Mouse (Mus musculus) right cerebral cortex, postnatal 14 days (tissue): ENCODE results near the gene Psg22.
"Not testable (repeated sequence)": the region's sequence is repeated elsewhere in the genome, so short reads cannot be mapped to it uniquely, and the experiment has no call there.

Experiments used
- DNase-seq: peaks from one replicate; pipeline ENCODE4 v3.0.0; 2022

Psg22 gene

DNA sequence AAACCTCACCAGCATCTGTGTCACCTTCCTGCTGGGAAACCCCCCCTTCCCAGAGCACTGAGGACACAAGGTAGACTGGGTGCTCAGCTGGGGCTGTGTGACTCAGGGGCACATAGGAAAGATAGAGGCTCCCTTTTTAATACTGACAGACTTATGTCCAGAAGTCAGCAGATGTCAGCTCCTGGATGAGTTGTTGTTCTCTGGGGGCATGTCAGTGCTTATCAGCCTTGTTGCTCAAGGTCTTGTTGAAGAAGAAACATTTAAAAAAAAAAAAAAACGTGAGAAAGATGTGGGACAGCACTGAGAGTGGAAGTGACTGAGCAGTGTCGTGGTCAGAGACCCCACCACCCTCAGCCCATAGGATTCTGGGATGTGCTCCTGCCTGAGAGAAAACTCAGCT lies at the start of gene Psg22:
Gene Psg22, plus strand, starts transcription at position 301 of the 400 bp plus-strand sequence.
- DNase-seq: no peak

DNA sequence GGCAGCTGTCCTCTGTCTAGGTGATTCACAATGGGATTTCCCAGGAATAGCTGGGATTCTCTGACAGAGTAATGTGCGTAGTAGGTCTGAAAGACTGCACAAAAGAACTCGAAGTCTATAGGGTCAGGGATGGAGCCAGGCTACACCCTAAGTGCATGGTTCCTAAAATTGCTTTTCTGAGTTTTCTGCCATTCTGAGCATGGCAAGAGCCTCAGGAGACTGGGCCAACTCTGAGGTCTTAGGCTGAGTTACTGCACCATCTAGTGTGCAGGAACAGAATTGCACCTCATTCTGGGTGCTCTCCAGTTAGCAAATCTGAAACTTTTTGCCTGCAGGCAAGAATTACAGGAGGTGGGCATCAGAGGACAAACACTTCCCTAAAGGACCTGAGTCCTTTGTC lies 38.1 kb upstream of the Psg22 start:
- DNase-seq: peak; percentile 27

DNA sequence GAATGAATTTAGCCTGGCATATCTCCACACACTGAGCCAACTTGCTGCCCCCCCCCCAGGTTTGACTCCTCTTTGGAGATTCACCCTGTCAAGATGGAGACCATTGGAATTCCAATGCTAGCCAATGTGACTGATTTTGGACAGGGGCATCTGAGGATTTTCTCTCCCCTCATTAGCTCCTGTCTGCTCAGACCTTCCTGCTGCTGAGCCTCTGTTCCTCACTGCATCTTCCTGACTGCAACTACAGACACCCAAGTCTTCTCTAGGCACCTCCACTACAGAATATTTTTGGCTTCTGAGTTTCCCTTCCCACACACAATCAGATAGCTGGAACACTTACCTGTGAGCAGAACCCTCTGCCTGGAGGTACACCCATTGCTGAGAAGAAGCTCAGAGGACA lies 32.3 kb upstream of the Psg22 start:
- no peak for DNase-seq

DNA sequence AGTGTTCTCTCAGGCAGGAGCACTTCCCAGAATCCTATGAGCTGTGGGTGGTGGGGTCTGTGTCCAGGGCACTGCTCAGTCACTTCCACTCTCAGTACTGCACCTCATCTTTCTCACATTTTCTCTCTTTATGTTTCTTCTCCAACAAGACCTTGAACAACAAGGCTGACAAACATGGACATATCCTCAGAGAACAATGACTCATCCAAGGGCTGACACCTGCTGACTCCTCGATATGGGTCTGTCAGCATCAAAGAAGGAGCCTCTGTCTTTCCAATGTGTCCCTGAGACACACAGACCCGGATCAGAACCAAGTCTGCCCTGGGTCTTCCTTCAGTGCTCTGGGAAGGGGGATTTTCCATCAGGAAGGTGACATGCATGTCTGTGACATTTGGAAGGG lies 31.8 kb upstream of the Psg22 start, which contains the start of gene Psg20:
Gene Psg20, minus strand, starts transcription at position 101 of the 400 bp plus-strand sequence.
- DNase-seq: no peak

DNA sequence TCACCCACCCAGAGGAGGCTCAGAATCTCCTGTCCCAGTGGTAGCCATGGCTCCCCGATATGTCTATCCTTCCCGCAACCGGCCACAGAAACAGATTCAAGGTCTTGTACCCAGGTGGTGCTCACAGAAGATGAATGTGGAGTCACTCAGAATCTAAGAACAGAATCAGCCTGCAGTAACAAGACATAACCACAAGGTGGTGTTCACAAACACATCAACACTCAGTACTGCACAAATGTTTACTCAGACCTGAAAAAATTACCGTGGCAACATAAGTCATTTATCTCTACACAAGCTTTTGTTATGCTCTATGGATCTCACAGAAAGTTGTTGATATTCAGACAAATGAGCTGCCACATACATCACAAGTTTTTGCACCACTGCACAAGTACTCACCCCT lies 7.6 kb upstream of the Psg22 start:
- DNase-seq: not testable (repeated sequence)

DNA sequence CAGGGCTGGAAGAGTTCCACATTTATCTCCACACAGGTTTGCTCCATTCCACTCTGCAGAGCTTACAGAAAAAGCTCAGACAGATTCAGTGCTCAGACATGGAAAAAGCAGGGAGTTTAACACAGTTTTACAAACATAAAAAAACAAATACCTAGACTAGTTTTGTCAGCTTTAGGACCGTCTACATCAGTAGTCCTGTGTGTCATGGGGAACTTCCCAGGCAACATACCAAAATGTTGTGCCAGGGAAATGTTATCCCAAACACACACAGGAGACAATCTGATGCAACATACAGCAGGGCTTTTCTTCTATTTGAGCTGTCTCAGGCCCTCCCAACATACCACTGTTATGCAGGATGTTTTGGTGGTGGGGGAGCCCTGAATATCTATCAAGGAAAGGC lies 7.0 kb upstream of the Psg22 start:
- DNase-seq: no peak

DNA sequence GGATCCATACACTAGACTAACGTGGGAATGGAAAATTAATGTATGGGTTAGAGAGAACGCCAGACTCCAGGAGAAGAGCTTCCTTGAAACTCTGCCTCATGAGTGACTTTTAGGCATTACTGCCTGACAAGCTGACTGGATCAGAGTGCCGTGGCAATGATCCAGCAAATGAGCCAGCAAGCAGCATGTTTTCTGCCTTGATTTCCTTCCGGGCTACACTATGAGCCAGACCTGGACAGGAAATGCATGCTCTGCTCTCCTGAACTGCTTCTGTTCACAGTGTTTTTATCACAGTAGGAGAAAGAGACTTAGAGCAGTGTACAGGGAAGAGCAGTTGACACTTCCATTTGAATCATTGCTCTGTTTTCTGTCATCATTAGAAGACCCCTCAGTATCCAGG lies 2.3 kb upstream of the Psg22 start:
- DNase-seq: no peak

DNA sequence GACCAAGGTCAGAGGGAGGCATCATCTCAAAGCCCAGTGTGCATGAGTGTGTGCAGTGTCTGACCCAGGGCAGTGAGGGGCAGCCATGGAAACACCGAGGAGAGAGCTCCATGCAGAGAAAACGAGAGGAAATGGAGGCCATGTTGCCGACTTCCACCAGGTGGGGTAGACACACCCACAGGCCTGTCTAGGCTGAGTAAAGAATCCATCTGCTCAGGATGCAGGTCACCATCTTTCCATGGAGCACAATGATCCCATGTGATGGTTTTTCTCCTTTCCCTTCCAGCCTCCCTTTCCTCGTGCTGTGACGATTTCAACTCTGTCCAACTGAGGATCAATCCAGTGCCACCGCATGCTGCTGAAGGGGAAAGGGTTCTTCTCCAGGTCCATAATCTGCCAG lies 6.1 kb downstream of the Psg22 start:
- DNase-seq: no peak

DNA sequence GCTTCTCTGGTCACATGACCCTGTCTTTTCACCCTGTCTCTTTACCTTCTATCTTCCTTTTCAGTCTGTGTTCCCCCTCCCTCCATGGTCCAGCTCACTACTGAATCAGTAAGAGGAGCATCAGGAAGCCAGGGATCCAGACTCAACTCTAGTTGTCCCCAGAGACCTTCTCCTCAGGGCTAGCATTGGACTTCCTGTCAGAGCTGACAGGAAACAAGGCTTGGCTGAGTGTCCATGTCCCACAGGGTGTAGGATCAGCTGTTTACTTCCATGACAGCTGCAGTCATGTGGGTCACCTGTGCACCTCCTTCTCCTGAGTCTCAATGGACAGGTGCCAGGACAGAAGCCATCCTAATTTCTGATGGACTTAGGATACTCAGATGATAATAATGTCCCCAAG lies 8.0 kb downstream of the Psg22 start:
- DNase-seq: not testable (repeated sequence)

DNA sequence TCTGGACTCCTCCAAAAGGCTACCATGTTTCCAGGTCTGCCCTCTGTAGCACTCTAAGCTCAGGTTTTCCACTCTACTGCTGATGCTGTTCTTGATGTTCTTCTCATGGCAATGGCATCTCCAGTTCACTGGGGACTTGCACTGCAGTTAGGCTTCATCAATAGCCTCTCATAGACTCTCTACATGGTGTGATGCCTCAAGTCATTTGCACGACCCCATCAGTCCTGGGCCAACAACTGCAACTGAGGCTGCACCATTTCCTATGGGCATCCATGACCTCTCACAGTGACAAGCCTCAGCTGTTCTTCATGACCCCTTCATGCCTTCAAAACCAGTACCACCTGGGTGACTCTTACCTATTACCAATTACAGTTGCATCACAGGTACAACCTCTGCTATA lies 10.5 kb downstream of the Psg22 start:
- no peak for DNase-seq

DNA sequence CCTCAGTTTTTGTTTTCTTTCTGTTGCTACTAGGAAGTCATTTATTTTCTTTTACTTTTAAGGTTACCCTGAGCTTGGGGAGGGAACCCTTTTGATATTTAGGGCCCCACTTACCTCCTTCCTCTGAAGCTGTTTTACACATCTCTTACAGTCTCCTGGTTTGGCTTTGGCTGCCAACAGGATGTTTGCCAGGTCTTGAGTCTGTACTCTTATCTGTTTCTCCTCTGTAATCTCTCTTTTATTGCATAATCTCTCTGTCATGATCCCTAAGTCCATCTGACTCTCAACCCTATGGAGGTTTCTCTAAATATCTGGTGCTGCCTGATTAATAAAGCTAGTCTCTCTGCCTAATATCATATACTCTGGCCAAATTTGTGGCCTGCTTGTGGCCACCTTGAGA lies 15.2 kb downstream of the Psg22 start:
- no peak for DNase-seq

DNA sequence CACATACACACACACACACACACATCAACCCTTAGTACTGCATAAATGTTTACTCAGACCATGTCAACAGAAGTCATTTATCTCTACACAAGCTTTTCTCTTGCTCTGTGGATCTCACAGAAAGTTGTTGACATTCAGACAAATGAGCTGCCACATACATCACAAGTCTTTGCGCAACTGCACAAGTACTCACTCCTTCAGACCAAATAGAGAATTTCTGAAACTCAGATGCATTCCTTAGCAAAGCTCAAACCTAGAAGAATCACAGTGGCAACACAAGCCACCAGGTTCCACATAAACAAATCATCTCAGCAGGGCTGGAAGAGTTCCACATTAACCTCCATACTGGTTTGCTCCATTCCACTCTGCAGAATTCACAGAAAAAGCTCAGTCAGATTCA lies 16.6 kb downstream of the Psg22 start:
- DNase-seq: no peak

DNA sequence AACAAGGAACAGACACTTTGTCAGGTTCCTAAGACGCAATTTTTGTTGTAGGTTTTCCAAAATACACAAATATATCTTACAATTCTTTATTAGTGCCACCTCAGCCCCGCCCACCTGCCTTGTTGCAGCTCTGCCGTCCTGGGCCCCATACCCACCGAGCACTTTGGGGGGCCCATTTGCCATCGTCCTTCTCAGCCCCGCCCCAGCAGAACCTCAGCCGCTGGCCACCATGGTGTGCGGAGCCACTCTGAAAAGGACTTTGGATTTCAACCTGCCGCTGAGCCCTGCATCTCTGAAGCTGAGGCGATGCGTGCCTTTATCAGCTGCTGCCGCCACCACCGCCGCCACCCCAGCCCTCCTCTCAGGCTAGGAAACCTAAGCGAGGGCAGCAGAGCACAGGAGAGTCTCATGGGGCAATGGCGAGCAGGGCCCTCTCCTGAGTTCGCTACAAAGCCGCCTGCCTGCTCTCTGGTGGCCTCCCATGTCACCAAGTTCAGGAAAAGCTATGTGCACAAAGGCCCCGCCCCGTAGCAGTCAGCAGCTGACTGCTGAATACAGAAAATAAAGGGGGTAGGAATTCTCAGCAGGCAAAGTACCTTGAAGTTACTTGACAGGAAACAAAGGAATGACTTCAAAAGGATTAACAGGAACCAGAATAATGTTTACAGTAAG lies 28.4 kb downstream of the Psg22 start:
- DNase-seq: peak; percentile 4

DNA sequence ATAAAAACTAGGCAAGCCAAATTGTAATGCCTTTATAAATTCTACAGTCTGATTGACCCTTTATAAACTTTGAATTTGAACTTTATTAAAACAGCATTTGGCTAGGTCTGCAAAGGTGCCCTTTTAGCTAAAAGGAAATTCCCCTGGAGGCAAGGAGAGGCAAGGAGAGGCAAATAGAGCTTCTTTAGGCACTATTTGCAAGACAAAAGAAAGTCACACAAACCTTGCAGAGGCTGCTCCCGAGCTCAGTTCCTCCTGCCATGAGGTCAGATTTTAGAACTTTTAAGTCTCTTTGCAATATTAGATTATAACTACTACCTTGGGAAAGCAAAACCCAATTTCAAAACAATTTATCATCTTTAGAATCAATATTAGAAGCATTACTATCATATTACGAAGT lies 29.5 kb downstream of the Psg22 start:
- DNase-seq: not testable (repeated sequence)

DNA sequence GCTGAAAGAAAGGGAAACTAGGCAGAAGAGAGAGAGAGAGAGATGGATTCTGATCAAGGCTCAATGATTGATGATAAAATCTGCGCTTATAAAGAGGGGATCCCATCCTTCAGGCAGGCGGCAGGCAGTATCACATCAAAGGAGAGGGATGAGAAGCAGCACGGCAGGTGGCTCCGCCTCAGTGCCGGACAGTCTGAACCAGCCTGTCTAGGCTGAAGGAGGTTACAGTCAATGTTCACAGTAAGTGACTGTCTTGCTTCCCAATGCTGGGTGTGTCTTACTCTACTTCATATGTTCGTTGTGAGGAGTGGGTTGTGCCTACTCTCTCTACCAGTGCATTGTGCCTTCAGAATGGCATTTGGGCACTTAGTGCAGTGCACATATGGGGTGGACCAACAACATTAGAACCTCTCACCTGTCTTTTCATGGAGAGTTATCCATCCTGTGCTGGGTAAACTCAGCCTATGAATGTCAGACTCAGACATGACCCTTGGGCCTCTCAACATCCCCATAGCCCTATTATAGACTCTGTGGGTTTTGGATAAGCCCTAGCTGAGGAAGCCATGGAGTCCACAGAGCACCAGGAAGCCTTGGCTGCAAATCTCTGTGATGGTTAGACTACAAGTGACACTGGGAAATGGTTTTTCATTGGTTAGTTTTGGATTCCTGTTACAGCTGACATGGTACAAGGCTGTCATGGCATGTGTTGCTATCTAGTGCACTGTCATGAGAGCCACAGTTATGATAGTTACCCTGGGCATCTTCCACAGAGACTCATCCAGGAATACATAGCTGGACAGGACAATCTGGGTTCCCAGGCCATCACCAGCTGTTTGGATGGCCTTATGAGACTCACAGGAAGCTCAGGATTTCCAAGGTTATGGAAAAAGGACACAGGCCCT lies 31.4 kb downstream of the Psg22 start:
- DNase-seq: no peak

DNA sequence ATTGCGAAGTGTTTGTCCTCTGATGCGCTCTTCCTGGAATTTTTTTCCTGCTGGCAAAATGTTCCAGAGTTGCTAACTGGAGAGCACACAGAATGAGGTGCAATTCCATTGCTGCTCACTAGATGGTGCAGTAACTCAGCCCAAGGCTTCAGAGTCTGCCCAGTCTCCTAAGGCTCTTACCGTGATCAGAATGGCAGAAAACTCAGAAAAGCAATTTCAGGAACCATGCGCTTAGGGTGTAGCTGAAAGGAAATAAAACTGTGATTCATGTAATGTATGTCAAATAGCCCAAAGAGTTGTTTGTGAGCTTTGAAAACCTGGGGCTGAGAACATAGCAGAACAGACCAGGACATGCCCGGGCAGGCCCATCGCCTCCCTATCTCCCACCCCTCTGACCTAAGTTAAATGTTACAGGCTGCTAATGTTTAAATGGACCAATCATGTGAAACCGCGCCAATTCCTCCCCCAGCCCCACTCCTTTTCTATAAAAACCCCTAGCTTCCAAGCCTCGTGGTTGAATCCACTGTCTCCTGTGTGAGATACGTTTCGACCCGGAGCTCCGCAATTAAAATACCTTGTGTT lies 32.1 kb downstream of the Psg22 start:
- DNase-seq: peak; percentile 70

DNA sequence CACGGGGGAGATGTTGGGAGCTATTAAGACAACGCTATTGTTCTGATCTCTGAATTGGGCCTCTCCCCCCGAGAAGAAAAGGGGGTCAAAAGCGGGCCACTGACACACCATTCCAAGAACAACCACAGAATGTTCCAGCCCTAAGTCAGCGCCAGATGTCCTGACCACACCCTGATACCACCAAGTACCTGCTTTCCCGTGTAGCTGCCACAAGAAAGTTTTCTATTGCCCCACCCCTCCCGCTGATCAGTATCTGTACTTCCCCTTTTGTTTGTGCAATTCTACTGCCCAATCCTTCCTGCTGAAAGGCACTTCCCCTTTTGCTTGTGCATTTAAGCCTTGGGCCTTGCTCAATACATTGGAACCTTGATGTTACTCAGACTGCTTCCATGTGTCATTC lies 42.3 kb downstream of the Psg22 start:
- DNase-seq: not testable (repeated sequence)

DNA sequence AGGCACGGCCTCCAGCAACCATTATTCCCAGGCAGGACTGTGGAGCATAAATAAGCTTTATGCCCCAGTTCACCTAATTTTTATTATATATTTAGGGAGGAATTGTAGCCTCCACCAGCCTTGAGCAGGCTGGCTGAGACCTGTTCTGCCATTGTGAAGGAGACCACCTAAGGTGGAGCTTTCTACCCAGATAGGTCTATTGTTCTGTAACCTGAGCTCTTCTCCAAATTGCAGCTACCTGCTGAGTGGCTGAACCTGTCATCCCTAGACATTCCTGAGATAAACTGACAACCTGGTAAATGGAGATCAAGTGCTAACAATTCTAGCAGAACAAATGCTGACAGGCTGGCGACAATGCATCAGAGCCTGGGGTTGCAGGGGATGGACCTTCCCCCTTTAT lies 45.0 kb downstream of the Psg22 start:
- not testable (repeated sequence) for DNase-seq
